Mouse (Mus musculus) adrenal gland, postnatal 25 days (tissue): ENCODE results near the gene Il31. TPM values are rescaled to one million over a fixed set of nuclear protein-coding genes. Genes with fewer than 3 reads are reported as not detected.

Source experiments
- DNase-seq: peaks from one replicate; pipeline ENCODE4 v3.0.0; 2021; ENCODE audit warnings: mixed read lengths
- microRNA-seq, 2 experiments: library from miRNA; unstranded; fragments of <30 nt; microRNA quantifications; one replicate each; pipeline ENCODE4 v1.2.0; 2021
- total RNA-seq: library from RNA; stranded (reverse); gene quantifications from 2 replicates; pipeline ENCODE4 v1.2.3, GENCODE M21; 2021

Gene Il31
- total RNA-seq, 1 experiment from 2014 or later: not detected

DNA sequence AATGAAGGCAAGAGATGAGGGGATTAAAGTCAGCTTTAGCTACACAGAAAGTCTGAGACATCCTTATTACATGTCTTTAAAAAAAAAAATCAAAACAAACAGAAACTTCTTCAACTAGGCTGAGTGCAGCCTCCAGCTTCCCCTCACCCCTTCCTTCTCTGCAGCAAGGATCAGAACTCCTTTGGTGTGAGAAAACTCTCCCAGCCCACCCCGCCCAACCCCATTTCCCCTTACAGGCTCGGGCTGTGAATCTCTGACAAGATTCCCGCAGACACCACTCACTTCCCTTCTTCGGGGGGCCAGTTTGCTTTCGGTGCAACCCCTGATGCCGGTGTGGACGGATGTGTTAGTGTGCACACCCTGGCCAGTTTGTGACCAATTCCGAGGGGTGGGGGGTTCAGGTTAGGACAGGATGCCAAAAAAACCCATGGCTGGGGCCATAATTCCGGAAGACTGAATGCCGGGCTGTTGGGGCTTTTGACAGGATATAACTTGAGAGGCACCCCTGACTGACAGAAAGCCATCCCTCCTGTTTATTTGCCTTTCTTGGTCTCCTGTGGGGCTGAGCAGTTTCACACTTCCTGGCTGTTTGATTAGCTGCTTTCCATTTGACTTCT, 18.4 kb downstream of the Il31 start:
- DNase-seq: no peak

DNA sequence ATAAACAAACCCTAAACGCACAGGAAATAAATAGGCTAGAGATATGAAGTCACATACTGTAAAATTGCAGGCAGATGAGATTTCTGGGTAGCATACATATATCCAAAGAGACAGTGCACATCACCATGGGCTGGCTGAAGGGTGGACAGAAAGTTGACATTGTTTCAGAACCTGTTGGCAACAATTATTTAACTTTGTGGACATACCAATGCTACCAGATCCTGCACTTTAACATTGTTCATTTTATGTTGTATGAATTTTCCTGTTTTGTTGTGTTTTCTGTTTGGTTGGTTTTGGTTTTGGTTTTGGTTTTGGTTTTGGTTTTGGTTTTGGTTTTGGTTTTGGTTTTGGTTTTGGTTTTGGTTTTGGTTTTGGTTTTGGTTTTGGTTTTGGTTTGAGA, 24.7 kb downstream of the Il31 start:
- DNase-seq: no peak

DNA sequence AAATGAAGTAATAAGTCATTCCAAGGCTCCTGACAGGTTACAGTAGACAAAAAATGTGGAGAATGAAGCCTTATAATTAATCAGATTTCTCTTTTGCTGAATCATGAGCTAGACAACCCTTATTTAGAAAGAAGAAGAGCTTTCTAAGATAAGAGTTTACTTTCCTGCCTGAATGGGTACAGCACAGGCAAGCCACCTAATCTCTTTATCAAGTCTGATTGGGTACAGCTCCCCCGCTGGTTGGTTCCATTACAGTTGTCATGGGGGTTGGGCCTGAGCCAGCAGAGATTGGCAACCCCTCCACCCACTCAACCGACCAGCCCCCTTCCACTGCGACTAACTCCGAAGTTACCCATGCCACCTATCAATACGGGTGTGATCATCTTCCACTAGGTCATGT, 27.9 kb downstream of the Il31 start:
- DNase-seq: no peak

DNA sequence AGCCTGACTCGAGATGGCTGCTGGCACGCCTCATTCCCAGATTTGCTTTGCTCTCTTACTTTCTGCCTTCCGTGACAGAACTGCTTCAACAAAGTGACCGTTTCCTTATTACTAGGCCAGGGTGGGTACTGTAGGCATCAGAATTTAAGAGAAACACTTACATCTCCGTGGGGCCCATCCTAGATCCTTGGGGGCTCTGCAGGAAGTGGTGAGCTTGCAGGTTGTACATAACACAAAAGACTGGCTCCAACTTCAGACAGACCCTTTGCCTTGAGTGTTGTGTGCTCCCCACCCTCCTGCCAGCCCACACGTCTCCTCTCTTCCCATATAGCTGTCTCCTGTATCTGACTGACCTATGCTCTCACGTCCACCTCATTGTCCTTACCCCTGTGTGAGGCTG, 37.4 kb downstream of the Il31 start:
- DNase-seq: no peak

DNA sequence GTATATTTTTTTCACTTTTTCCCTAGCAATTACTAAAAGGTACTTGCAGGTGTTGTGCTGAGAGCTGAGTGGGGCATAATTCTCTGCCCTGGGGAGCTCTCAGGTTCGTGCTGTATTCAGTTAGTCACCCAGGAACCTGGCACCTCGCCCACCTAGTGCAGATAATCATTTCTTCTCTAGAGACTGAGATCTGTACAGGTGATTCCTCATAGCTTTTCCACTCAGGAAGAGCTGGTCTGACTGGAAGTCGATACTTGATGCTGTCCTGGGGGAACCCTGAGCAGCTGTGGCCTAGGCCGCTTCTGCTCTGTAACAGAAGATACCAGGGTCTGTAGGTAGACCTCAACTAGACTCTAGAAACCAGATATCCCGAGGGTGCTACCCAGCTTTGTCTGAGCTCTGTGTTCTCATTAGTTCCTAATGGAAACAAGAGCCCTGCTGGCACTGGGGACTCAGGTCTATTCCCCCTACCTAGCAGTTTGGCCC, 44.4 kb downstream of the Il31 start:
- DNase-seq: no peak

DNA sequence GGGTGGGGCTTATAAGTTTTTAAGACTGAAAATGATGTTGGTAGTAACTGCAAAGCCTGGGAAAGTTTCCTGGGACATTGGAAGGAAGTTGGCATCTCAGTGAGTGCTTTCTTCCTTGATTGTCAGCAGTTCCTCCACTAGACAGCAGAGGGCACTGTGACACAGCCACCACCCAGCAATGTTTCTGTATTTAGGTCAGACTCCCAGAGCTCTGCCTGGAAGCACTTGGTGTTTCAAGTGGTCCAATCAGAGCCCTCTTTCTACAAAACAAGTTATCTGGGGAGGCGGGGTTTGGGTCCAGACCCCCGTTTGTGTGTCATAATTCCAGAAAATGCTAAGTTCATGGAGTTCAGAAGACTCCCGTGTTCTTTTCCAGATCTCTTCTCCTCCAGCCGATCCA, 45.2 kb downstream of the Il31 start:
- DNase-seq: peak; percentile 59

DNA sequence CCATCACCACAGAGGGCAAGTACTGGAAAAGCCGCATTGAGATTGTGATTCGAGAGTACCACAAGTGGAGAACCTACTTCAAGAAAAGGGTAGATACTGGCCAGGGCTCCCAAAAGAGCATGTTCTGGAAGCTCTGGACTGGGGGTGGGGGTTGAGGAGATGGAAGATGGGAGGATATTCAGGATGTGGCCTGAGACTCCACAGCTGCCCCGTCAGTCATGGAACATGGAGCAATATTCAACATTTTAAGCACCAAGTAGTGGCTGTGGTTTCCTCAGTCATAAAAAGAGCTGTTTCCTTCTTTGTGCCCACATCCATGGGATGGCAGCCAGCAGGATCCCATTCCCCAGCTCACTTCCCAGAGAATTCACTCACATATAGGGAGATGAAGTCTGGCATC, 47.0 kb downstream of the Il31 start:
- no peak for DNase-seq

DNA sequence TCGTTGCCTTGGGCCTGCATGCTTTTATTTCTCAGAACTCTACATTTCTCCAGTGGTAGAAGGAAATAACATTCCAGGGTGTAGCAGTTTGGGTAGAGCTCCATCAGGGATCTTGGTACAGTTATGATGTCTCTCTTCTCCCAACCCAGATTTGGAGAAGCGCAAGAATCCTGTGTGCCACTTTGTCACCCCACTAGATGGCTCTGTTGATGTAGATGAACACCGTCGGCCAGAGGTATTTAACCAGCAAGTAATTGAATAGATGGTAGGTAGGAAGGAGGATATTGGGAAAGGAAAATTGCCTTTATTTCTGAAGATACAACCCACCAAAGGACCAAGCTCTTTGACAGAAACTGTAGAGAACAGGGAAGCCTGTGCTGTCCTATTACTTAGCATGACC, 48.6 kb downstream of the Il31 start:
- no peak for DNase-seq

DNA sequence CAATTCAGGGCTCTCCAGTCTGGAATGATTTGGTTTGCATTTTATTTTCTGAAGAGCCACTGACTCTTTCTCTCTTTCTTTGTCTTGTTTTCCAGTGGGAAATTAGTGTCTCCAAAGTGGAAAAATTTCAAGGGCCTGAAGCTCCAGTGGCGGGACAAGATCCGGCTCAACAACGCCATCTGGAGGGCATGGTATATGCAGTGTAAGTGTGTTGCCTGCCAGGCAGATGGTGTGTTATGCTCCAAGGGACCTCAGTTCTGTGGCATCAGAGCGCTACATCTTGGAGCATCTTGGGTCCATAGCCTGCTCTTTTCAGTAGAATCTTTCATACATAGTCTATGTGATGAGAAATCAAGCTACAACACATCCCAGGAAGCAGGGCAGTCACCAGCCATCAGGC, 49.3 kb downstream of the Il31 start:
- DNase-seq: peak; percentile 50

DNA sequence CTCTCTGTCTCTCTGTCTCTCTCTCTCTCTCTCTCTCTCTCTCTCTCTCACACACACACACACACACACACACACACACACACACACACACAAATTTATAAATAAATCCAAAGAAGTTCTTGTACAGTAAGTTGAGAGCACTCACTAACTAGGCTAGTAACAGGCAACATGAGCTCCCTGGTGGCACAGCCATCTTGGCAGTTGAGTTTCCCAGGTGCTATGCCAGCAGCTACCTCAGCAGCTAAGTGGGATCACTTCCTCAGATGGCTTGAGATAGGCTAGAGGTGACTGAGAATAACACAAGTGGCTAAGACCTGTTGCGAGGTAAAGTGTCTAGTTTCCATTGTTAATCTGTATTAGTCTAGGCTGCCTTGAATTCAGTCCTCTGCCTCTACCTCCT, 50.0 kb downstream of the Il31 start:
- DNase-seq: no peak

DNA sequence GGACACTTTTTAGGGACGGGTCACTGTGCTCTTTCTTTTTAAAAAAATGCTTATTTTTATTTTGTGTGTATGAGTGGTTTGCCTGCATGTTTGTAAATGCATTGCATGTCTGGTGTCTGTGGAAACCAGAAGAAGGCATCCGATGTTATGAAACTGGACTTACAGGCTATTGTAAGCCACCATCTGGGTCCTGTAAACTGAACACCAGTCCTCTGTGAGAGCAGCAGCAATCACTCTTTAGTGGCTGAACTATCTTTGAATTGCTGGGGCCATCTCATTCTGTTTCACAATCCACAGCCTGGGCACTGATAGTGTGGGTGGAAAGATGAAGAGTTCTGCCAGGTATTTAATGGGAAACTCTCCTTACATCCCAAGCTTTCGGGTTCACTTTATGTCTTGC, 50.9 kb downstream of the Il31 start:
- DNase-seq: no peak

DNA sequence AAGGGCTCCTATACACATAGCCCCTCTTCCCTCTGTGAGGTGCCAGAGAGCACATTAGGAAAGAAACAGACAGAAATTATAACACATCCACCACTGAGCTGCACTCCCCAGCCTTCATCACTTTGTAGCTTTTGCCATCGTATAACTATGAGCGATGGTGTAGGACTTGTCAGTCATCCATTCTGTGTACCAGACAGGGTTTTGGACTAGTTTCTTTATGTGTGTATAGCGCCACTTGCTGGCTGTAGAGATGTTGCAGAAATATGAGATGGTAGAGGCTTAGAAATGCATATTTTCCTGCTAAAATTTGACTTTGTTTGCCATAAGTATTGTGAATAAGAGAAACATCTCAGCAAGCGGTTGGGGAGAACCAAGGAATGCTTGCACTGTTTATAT, 52.5 kb downstream of the Il31 start:
- peak; percentile 18 for DNase-seq

DNA sequence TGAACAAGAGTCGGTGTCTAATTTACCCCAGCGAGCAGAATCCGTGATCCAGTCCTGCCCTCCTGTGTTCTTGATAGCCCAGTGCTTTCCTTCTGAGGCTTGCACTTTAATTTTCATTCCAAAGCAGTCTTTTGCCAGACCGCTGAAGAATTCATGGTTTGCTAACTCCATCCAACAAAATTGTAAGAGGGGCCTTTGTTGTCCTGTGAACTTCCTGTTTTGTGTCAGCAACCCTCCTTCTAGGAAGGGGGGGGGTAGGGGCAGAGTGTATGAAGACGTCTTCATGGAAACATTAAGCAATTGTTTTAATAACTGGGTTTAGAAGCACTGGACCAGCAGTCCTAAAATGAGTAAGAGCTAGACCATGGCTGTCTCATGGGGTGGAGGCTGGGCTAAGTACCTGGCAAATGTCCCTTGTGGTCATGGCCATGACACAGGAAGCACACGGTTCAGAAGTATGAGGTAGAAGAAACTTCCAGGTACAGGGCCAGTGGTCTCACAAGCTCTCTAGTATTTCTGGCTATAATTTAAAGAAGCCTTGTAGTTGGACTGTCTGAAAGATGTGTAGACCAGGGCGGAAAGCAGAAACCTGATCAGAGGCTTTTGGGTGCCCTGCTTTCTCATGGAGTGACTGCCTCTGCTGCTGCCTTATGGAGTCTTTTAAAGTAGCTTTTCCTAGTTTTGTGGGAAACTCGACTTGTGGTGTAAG, 53.1 kb downstream of the Il31 start:
- DNase-seq: no peak

DNA sequence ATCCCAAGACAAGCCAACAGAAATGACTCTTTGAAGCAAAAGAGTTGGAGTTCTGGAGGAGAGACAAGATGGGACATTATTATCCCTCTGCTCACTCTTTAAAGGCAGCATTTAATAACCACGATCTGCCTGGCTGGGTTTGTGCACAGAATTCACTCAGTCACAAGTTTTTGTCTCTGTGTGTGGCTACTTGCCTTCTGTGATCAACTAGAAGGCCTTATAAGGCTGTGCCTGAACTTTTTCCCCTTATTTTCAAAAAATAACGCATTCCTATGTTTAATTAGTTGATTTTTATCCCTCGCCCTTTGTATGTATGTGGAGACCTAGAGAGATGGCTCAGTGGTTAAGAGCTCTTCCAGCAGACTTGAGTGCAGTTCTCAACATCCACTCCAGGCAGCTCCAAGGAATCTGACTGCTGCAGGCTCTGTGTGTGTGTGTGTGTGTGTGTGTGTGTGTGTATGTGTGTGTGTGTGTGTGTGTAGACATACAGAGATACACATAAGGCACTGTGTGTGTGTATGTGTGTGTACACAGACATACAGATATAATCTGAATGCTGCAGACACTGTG, 56.9 kb downstream of the Il31 start:
- no peak for DNase-seq

DNA sequence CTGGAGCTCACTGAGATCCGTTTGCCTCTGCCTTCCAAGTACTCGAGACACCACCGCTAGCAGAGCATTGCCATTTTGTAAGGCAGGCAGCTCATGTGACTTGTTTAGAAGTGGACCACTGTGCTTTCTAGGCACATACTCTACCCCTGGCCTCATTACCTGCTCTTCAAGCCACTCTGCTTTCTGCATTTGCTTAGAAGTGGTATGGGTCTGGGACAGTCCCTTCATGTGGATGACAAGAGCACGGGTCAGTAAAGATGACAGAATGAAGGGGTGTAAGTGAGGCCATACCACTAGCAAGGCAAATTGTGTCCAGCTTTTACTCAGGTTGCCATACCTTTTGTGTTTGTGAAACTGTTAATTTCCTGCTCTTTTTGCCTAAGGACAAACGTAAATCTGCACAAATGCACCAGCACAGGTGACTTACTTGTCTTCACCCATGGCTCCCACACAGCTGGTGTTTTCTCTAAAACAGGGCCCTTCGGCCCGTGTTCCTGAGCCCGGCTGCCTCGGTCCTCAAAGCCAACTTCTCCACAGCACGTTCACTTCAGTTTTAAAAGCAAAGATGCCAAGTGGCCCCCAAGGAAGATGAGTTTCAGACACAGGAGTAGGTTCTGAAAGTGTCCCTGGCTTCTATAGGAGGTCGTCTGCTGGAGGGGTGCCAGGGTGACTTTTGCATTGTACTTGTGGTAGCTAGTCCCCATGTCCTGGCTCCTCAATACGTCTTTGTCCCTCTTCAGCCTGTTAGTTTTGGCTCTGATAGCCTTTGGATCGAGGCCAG, 57.6 kb downstream of the Il31 start:
- peak; percentile 65 for DNase-seq

Small RNAs within 50 kb of the gene (microRNA-seq; reads per million reads assigned to microRNA genes)
- gene Mir7647: 0 to 1.0 reads per million in 2 experiments

Other genes starting within 250 kb of the Il31 start
- gene Wdr66, start 237.4 kb downstream of the Il31 start, total RNA-seq: 1.3 and 1.6 TPM in 2 replicates
- 13.7 and 15.4 TPM in 2 replicates for gene Bcl7a, start 145.7 kb downstream of the Il31 start, total RNA-seq
- 25.3 and 30.5 TPM in 2 replicates for gene Mlxip, start 94.7 kb downstream of the Il31 start, total RNA-seq
- not detected in 2 replicates for gene Lrrc43, start 184 bp downstream of the Il31 start, total RNA-seq
- 0.30 TPM in 1 of 2 replicates, not detected in the other for gene B3gnt4, start 21.0 kb upstream of the Il31 start, total RNA-seq
- 65.0 and 79.3 TPM in 2 replicates for gene Diablo, start 34.7 kb upstream of the Il31 start, total RNA-seq
- gene Gm49027, start 36.0 kb upstream of the Il31 start, total RNA-seq: 6.4 and 11.3 TPM in 2 replicates
- gene Vps33a, start 83.5 kb upstream of the Il31 start, total RNA-seq: 40.2 and 51.5 TPM in 2 replicates
- 87.4 and 103 TPM in 2 replicates for gene Clip1, start 195.1 kb upstream of the Il31 start, total RNA-seq
- 52.9 and 57.5 TPM in 2 replicates for gene Zcchc8, start 231.6 kb upstream of the Il31 start, total RNA-seq